Mouse (Mus musculus) CH12F3 (cell line): ENCODE measurements around the gene Robo1.

Experiments used
- in situ Hi-C: fragments of 300-500 bp; cut with MboI; formaldehyde crosslinking; loops from 2 replicates; pipeline ENCODE4 v1.14.3; 2020; ENCODE audit warnings: low sequenced_read_pairs

The Robo1 gene

DNA sequence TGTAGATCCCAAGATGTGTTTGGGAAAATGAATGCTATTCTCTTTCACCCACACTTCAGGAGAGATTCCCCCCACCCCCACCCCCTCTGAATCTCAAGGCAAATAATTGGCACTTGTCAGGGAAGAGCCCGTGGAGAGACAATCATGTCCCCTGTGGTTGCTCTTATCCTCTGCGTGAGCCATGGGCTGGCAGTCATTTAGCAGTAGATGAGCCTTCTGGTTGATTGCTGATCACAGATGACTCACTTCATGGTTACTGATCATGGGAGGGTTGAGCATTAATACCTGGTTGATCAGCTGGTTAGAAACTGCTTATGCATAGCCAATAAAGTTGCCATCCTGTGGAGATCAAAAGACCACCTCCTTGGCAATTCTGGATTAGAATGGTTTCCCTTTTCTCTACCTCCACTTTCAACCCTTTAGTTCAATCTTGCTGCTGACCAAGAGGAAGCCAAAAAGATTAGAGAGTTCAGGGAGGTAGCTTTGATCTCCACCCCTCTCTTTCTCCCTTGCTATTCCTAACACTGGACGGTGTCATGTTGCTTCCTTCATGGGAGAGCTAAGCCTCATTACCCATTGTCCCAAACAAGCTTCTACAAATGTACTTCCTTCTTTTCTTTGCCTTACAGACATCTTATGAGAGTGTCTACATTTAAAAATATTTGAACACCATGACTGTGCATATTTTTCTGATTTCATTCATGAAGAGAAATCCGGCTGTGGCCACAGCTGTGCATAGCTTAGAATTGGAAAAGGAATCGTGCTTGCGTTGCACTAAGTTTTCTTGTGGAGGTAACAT is 362.3 kb downstream of the Robo1 start:
- in situ Hi-C loops = no loop called here

DNA sequence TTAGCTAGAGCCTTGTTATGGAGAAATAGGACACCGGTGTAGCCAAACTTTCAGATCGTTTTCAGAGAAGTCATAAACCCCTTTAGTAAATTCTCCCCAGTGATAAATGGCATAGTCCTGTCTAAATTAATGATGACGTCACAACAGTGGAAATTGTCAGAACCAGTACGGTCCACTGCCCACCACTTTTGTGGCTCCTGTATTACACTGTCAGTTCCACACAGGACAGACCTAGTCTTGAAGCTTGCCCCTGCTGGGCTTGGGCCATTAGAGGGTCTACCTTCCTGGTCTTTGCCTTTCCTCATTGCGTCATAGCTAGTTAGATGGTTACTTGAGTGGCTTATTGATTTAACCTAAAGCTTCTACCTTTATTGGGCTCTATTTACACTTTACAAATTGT is 369.1 kb downstream of the Robo1 start:
- in situ Hi-C loops = no loop called here

GRCm38 (mm10) chr16:72678450-72678849 is 370.3 kb downstream of the Robo1 start:
- in situ Hi-C loops = no loop called here

DNA sequence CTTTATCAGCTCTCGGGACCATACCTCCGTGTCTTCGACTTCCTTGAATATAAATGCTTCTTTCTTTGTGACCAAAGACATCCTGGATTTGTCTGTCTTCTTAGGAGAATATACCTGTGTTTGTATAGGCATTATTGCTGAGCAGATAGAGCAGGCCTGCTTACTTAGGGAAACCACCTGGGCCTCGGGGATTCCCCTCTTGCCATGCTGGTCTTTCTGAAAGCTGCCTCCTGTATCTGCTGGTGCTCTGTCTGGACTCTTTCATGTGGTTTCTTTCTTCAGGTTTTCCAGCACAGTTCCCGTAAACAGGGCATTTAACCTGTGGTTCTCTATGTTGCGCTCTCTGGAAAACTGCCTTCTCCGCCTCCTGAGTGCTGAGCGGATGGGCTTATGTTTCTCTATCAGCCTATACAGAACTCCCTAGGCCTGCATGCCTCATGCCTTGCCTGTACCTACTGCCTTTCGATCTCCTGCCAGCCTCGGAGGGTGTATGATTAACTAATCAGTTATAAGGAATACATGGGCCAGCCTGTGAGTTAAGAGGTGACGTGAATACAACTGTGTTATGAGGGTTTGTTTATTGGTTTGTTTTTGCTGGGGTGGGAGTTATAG is 370.9 kb downstream of the Robo1 start:
- in situ Hi-C loops = no loop called here

DNA sequence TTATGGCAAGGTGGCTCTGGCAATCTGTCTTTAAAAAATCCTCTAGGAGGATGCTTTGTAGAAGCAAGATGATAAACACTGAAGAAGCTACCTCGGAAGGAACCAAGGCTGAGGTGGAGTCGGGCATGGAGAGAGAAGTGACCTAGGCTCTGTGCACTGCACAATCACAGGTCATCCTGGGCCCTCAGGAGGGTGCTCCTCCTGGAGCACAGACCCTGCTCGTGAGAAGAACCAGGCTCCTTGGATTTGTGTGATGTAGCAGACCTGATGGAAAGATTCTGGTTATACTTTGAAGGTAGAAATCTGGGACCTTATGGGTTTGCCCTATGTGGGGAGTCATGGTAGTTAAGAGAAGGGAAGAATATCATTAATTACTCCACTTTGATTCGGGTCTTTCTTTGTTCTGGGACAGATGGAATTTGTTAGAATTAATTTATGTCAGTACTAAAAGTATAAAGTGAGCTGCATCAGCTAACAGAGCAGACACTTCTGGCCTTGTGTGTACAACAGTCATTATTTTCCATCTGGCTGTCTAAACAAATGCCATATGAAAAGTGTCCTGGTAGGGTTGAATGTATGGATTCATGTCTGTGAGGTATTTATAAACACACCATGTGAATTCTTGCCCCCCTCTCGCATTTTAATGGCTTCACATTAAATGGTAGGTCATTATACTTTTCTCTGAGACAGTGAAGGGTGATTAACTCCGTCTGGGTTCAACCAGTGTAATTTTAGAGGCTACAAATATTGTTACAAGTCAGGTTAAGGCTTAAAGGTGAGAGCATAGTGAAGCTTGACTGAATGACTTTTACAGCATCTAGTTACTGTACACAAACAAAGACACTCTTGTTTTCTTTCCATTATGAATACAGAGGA is 377.7 kb downstream of the Robo1 start:
- in situ Hi-C loops = no loop called here

DNA sequence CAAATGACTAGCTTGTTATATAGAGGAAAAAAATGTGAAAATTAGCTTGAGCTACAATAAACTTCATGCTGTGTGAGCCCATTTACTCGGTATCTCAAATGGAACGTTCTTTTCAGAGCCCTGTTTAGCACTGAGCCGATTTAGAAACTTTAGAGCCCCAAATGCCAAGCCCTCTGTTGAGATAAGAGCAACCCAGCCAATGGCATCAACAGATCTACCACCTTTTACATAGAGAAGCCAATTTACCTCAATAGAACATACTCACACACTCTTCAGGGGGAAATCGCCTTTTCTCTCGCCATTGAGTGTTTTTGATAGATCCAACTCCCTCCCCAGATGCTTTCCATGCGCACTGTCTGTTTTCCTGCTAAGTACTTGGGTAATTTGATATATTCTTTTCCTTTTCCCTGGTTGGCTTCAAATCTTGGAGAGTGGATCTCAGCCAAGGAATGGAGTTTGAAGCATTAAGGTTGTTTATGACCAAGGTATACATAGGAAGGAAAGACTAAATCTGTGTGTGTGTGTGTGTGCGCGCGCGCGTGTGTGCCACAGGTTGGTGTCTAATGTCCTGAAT is 378.5 kb downstream of the Robo1 start:
- in situ Hi-C loops = no loop called here

DNA sequence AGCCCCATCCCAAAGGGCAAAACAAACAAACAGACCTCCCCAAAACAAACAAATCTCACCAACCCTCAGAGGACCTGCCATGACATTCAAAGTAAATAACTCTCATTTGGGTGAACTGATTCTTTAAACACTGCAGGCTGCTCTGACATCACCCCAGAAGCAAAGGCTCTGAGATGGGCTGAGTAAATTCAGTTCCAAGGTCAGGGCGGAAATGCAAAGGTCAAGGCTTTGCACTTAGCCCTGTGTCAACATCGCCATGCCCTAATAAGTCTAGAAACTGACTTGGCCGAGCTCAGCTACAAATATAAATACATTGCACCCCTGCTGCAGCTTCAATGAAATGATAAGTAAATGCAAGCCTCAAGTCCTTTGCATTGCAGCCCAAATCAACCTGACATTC is 379.5 kb downstream of the Robo1 start:
- in situ Hi-C loops = no loop called here

DNA sequence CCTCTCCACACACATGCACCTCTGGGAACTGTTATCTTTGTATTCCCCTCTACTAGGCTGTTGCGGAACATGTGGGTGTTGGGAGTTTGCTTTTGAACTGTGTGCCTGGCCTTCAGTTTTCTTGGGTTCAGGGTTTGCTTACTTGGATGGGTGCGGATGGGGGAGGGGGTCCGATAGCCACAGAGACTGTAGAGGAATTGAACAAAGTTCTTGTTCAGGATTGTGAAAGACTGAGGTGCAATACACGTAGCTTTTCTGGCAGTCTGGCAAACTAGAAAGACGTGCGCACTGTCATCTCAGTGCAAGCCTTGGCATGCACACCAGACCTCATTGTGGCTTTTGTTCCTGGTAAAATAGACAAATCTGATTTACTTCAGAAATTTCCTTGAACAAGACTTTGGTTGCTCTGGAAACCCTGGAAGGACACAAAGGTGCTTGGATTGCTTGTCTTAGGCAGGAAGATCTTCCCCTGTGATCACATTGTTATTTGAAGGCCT is 380.1 kb downstream of the Robo1 start:
- in situ Hi-C loops = no loop called here

GRCm38 (mm10) chr16:72691909-72692308 is 383.8 kb downstream of the Robo1 start:
- in situ Hi-C loops = no loop called here

- in situ Hi-C loops = no loop called here
These were observed 385.6 kb downstream of the Robo1 start for GRCm38 (mm10) chr16:72693446-72694274.

DNA sequence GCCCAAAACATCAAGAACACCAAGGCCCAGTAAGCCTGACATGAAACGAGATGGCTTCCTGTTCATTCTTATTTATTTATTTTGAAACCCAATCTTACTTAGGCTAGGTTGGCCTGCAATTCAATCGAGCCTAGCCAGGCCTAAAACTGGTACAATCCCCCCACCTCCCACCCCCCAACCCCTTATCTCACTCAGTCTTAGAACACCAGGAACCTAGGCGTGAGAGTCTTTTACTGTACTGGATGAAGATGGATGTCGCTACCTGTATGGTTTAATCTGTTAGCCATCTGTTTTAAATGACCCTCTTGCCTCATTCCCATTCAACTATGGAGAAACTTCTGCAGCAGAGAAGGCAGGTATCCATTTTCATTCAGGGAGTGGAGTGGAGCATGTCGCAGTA is 386.7 kb downstream of the Robo1 start:
- in situ Hi-C loops = no loop called here

DNA sequence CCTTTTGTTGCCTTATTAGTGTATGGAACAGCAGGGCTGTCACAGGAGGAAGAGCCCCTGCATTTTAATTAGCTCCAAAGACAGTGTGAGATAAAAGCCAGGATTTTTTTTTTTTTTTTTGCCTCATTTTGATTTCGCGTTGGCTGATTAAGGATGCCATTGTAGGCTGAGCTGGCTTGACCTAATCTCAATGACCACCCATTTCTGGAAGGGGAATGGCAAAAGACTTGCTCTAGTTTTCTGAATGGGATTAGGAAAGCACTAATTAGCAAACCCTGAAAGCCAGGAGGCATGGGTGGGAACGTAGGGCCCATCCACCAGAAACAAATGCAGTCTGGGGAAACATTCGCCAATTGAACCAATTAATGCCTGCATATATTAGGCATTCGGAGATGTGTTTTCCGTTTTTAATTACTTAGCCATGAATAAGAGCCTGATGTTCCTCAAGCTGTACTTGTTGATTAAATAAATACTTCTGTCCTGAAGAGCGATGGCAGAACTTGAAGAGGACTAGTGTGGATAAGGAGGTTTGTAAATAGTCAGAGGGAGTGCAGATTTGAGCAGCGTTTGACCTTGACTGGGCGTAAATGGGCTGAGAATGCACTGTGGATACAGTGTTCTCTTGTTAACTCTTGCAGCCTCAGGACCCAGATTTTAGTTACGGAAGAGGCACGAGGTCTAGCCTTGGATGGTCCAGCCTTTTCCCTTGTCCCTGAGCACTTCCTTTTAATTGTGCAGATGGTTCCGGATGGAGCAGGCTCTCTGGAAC is 391.3 kb downstream of the Robo1 start:
- in situ Hi-C loops = no loop called here

GRCm38 (mm10) chr16:72700297-72700696 is 392.2 kb downstream of the Robo1 start:
- in situ Hi-C loops = no loop called here

- in situ Hi-C loops = no loop called here
These were observed 395.4 kb downstream of the Robo1 start for GRCm38 (mm10) chr16:72703486-72703885.

DNA sequence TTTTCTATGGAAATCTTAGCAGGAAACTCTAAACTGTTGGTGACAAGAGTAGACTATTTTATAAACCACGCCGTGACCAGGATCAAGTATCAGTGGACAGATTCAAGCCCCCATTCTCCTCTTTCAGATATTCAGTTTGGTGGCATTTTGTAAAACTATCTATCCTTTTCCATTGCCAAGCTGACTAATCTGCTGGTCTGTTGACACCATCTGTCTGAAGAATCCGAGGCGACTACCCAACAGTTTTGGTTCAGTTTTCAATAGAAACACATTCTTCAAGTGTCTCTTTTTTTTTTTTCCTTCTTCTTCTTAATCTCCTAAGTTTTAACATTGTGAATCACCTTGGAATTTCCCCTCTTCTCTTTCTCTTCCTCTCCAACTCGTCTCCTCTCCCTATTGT is 397.7 kb downstream of the Robo1 start:
- in situ Hi-C loops = no loop called here

DNA sequence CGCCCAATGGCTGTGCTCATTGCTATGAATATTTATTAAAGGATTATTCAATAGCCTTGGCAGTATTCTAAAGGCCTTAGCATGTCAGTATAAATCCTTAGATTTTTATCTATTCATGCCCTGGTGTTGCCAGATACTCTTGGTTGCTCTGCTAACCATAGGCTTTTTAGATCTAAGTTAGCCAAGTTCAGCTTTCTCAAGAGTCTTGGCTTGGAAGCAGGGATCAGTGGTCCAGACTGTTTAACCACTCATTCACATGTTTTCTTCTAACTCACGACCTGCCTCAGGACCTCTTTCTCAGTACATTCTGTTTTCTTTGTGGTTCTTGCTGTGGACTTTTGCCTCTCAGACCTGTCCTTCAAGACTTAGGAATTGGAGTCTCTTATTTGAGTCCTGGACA is 400.4 kb downstream of the Robo1 start:
- in situ Hi-C loops = no loop called here

DNA sequence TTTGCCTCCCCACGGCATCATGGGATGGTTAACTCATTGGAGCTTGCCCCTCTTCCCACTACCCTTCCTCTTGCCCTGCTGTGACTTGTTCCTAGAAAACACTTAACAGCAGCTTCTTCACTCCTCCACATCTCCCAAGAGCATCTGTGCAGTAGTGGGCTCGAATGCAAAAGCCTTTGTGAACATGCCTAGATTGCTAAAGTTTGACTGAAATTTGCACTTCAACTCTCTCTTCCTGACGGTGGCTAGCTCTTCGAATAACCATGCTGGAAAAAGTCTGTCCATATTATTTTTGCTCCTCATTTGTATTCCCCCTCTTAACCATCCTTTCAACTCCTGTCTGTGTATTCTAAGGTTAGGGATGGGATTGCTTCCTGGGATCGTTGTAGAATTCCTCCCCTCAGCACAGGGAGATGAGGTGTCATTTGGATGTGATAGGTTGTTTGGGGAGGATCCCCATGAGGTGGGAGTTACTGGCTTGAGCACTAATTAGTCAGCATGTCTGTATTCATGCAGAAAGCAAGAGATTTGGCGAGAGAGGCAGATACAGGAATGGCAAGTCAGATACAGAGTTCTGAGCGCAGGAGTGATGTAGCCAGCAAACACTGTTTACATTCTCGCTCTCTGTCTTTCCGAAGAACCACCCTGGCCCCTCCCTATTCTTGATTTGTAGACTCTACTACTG is 409.2 kb downstream of the Robo1 start:
- in situ Hi-C loops = no loop called here

DNA sequence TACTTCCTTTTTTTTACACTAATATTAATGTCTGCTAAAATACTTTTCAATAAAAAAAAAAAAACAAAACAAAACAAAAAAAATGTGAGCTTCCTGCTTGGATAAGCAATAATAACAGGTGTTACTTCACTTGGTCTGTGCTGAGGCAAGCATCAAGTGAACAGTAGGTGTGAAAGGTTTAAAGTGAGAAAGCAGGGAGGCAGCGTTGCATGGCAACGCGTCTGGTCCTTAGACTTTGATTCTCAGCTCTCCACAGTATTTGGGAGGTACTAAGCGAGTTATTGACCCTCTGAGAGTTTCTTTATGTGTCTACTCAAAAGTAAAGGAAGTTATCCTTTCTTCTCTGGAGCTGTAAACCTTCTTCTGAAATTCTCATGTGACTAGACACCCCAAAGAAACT is 411.0 kb downstream of the Robo1 start:
- in situ Hi-C loops = no loop called here

GRCm38 (mm10) chr16:72720979-72721378 is 412.9 kb downstream of the Robo1 start:
- in situ Hi-C loops = no loop called here
